Mouse (Mus musculus) urinary bladder, adult 18-20 months (tissue): ENCODE measurements around the gene Tsc22d1.

Experiments used
- DNase-seq, 2 experiments: peaks; one replicate each; pipeline ENCODE4 v3.0.0; 2022; ENCODE audit warnings: low spot score in 2 of 2, mixed read lengths in 2 of 2

Gene Tsc22d1

DNA sequence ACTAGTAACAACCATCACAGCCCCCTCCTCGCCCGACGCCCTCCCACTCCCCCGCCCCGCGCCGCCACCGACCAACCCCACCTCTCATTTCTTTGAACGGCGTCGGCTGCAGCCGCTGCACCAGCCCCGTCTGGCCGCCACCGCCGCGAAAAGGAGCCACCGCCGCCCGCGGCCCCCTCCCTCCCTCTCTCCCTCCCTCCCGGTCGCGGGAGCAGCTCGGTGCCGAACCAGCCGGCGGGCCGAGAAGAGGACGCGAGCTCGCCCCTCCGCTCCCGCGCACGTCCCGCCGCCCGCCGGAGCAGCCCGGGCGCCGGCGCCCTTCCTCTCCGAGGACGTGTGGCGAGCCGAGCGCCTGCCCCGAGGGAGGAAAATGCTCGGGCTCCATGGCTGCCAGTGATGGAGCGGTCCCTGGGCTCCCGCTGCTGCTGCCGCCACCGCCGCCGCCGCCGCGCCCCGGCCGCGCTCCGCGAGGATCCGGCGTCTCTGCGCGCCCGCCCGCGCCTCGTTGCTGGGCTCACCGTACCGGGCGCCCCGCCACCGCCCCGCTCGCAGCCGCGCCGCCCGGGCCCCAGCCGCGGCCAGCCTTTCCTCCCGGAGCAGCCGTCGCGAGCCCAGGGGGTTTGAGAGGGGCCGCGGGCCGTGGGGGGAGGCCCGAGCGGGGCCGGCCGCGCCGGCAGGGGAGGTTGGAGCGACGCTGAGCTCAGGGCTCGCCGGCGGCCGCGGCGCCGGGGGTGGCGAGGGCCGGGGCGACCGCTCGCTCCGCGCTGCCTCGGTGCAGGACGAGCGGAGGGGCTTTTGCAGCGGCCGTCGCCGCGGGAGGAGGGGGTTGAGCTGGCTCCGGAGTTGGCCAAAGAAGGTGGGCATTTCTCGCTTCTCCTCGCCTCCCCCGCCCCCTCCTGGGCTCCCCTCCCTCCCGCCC is at the start of gene Tsc22d1:
Tsc22d1 (plus strand) TSS at position 100 of the 919 bp plus-strand sequence.
- peak in 1 of 2 experiments; percentile 65 for DNase-seq

DNA sequence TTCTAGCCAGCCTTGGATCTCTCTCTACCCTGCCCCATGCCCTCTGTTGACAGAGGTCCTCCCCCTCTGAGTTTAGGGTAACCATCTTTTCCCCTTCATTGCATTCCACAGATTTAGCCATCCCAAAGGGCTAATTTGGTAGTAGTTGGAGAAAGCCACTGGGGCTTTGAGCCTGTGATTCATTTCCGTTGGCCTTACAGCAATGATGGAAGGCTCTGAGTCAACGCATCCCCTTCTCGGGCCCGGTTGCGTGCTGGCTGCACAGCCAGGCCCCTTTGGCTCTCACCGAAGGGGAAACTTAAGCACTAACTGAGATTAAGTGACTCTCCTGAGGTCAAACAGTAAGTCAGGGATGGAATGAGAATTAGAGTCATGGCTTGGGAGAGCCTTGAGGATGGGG is 41.1 kb upstream of the Tsc22d1 start:
- no peak for DNase-seq

DNA sequence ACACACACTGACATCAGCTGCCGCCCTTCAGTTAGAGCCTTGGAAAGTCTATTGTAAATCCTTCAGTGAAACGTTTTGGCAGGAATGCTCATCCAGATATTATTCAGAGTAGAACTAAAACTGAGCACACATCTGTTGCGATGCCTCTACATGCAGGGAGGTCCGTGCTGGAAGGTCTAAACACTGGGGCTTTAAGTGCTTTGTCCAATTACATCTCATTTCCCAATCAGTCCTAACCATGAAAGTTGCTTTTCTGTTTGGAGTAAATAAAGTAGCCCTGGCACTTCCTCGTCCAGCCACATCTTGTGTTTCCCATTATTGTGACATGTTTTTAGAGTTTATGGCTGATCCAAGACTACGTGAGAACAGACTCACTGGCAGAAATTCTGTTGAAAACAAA is 40.2 kb upstream of the Tsc22d1 start:
- no peak for DNase-seq

GRCm38 (mm10) chr14:76376561-76376960 is 38.2 kb upstream of the Tsc22d1 start:
- no peak for DNase-seq

- DNase-seq = no peak
Measured at GRCm38 (mm10) chr14:76379411-76379810, 35.4 kb upstream of the Tsc22d1 start.

DNA sequence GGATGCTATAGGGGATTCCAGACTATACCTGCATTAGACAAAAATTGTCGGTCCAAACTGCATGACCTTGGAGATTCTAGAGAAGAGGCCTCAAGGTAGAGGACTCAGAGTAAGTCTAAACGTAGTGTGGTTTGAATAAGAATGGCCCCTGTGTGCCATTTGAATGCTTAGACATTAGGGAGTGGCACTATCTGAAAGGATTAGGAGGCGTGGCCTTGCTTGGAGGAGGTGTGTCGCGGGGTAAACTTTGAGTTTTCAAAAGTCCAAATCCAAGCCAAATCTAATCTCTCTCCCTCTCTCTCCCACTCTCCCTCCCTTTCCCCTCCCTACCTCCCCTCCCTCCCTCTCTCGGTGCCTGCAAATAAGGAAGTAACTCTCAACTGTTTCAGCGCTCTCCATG is 26.7 kb upstream of the Tsc22d1 start:
- no peak for DNase-seq

DNA sequence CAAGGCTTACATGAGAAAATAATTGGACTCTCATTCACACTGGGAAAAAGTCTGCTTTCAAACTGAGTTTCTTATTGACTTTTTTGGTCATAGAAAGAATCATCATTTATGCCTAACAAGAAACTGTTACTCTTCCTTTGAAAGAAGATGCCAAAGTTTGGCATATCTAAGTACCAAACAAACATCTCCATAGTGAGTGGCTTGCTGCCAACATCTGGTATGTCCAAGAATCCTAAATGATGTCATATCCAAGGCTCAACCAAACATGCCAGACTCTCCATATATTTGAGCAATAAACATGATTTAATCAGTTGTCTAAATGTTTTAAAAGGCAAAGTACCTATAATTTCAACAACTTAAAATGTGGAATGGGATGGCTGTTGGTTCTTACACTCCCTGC is 16.5 kb upstream of the Tsc22d1 start:
- DNase-seq = no peak

GRCm38 (mm10) chr14:76402574-76402973 is 12.2 kb upstream of the Tsc22d1 start:
- no peak for DNase-seq

DNA sequence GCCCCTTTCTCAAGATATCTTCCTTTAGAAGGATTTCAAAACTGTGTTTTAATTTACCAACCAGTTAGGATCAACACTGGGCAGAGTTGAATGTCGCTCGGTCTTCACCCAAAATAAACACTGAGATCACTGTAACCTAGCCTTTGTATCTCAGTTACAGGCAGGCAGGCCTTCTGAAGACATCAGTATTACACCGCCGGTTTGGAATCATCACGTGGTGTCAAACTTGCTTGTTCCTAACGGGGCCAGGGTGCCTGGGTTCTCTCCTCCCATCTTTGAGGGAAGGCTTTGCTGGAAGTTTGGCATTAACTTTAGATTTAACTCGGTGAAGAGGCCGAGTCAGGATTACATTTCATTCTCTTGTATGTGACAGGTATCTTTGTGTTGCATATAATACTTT is 5.7 kb upstream of the Tsc22d1 start:
- DNase-seq = no peak

GRCm38 (mm10) chr14:76413773-76414121 is 1.0 kb upstream of the Tsc22d1 start:
- no peak for DNase-seq

DNA sequence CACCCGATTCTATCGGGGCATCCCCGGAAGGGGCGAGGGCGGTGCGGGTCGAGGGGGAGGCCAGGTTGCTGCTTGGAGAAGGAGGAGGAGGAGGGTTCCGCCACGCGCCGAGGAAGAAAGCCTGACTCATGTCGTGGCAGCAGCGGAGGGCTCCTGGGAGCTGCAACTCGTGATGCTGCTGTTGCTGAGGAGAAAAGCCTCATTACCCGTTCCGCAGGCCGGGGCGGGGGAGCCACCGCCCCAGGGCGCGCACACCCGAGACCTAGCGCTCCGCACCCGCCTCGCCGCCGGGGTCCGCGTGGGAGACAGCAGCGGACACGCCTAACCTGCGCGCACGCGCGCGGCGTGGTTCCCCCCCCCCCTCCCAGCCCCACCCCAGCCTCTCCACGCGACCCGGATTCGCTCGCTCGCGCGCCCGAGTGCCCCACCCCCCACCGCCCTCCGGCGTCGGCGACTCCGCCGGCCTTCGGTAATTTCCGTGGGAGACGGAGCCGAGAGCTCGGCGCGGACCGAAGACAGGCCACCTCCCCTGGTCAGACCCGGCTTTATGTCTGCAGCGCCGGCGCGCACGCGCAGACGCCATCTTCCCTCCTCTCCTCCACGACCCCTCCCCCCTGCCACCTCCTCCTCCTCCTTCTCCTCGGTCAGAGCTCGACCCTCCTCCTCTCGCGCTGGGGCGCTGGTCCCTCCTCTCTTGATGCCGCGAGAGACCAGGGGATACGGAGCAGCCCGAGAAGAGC is 469 bp upstream of the Tsc22d1 start:
- peak; percentile 89 to 93 for DNase-seq

GRCm38 (mm10) chr14:76415781-76416301 is 1.1 kb downstream of the Tsc22d1 start:
- peak; percentile 11 to 54 for DNase-seq

DNA sequence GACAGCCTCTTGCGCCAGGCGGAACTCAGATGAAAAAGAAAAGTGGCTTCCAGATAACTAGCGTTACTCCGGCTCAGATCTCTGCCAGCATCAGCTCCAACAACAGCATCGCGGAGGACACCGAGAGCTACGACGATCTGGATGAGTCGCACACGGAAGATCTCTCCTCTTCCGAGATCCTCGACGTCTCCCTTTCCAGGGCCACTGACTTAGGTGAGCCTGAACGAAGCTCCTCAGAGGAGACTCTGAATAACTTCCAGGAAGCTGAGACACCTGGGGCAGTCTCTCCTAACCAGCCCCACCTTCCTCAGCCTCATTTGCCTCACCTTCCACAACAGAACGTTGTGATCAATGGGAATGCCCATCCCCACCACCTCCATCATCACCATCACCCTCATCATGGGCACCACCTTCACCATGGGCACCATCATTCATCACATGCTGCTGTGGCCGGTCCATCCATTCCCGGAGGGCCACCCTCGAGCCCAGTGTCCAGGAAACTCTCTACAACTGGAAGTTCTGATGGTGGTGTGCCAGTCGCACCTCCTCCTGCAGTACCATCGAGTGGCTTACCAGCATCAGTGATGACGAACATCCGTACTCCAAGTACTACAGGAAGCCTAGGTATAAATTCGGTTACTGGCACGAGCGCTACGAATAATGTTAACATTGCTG is 1.7 kb downstream of the Tsc22d1 start:
- no peak for DNase-seq

- DNase-seq = no peak
Measured at GRCm38 (mm10) chr14:76417346-76417745, 2.6 kb downstream of the Tsc22d1 start.

GRCm38 (mm10) chr14:76420726-76421125 is 6.0 kb downstream of the Tsc22d1 start:
- no peak for DNase-seq

- no peak for DNase-seq
Measured at GRCm38 (mm10) chr14:76421162-76421561, 6.4 kb downstream of the Tsc22d1 start.

DNA sequence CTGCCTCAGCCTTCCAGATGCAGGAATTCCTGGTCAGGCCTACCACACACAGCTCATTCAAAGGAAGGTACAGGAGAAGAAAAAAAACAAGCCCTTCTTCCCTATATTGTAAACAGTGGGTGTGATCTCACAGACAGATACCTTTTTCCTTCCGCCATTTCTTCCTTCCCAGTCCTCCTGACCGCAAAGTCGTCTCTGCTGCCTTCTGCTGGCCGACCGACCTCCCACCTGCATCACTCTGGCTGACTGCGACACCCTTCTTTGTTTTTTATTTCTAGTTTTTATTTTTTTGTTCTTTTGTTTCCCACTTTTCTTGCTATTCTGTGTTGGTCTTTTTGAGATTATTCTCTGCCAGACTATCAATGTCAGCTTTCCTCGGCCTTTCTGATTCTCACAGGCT is 10.7 kb downstream of the Tsc22d1 start:
- no peak for DNase-seq

GRCm38 (mm10) chr14:76425986-76426530 is 11.3 kb downstream of the Tsc22d1 start:
- DNase-seq = no peak

GRCm38 (mm10) chr14:76428855-76429254 is 14.1 kb downstream of the Tsc22d1 start:
- DNase-seq = no peak

DNA sequence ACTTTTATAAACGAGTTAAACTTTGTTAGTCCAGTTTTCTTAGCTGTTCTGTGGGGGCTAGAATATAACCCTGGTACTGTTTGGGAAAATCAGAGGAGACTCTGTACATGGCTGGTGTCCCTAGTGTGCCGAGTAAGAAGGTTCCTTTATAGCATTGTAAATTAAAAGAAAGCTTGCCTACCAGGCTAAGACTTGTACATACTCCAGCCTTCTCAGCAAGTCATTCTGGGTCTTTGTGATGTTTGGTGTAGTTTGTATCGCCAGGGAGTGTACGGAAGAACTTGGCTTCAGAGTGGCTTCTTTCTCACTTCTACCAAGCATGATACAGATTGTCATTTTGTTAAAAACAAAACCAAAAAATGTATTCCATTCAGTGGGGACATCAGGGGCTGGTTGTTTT is 17.2 kb downstream of the Tsc22d1 start:
- DNase-seq = no peak

- DNase-seq = no peak
Measured at GRCm38 (mm10) chr14:76432369-76432768, 17.6 kb downstream of the Tsc22d1 start.

GRCm38 (mm10) chr14:76432816-76433215 is 18.1 kb downstream of the Tsc22d1 start:
- DNase-seq = no peak
